Comparison of ENCODE assay signal across 10 mouse cellular contexts in the genomic region with DNA sequence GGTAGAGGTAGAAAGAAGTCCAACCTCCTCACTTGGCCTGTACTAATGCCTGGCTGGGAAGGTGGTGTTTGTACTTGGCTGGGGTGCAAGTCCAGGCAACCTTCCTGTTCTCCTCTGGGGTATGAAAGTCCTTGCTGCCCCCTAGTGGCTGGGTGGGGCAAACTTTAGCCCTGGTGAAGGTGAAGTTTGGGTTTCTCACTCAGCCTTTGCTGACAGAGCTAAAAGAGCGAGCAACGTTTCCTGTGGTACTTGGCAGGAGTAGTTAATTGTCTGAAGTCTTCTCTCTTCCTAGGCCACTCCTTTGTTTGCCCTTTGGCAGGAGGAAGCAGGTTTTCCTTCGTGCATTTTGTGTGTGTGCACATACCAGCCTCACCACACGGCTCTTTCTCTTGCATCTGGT. TPM values are rescaled to one million over a fixed set of nuclear protein-coding genes. Genes with fewer than 3 reads are reported as not detected.
DNase-seq lines count a peak whose midpoint lies in the region; ATAC-seq lines count a peak whose summit lies in the region.
"Had no signal": no experiment of that assay in that cellular context is flagged by ENCODE, and none has a peak within 500 bp of the region (broad histone marks: within the 10 kb centered on the region; RNA-seq: fewer than 3 reads in every experiment).

No protein-coding gene starts in this region.

- no peaks in the 10 kb centered on the region for H3K9me3 ChIP-seq in midbrain, embryonic 15.5 days
- H3K9me3 ChIP-seq: heart, embryonic 13.5 days; neural tube, embryonic 12.5 days had no signal

- 47% methylated on average over 4 of the region's 4 CpGs for WGBS in midbrain, embryonic 15.5 days

- no peaks in the 10 kb centered on the region for H3K36me3 ChIP-seq in midbrain, embryonic 15.5 days (replicated peaks)
- H3K36me3 ChIP-seq: heart, embryonic 13.5 days; neural tube, embryonic 12.5 days had no signal

- DNase-seq in 3134 (ENCODE audit: extremely low read depth, insufficient read length, low spot score) = peak; percentile 14
- peak; percentile 85 for DNase-seq in B cell, adult 2 months
- peak; percentile 75 for DNase-seq in adrenal gland, postnatal 10 days
- peak; percentile 48 to 51 for DNase-seq in gastrocnemius, postnatal 36 days
- DNase-seq in layer of hippocampus, postnatal 10 days (ENCODE audit: low spot score in 2 of 2) = peak; percentile 41 to 47
- peak; percentile 57 for DNase-seq in testis, postnatal 10 days (ENCODE audit: low spot score)

- peaks cover 13% of the 10 kb centered on the region for H3K4me1 ChIP-seq in midbrain, embryonic 15.5 days
- H3K4me1 ChIP-seq: neural tube, embryonic 12.5 days had no signal

- intact Hi-C loops in gastrocnemius, postnatal 36 days (cut with DNase I) = loop anchor here (1.0 kb wide), 1 partner anchor 69 kb away; no protein-coding TSS in a partner anchor

- peak; percentile 50 for ATAC-seq in megakaryocyte-erythroid progenitor cell, adult 5-6 weeks (replicated peaks; ENCODE audit: low FRiP score, low TSS enrichment, poor library complexity, severe bottlenecking)
- no peak for ATAC-seq in midbrain, embryonic 15.5 days (replicated peaks)

- H3K4me2 ChIP-seq in midbrain, embryonic 15.5 days = no peak overlapping the region
- H3K4me2 ChIP-seq: heart, embryonic 13.5 days; neural tube, embryonic 12.5 days had no signal

- no peak overlapping the region for H3K9ac ChIP-seq in midbrain, embryonic 15.5 days
- H3K9ac ChIP-seq: heart, embryonic 13.5 days; neural tube, embryonic 12.5 days had no signal

- no peak overlapping the region for H3K27ac ChIP-seq in midbrain, embryonic 15.5 days
- H3K27ac ChIP-seq: heart, embryonic 13.5 days; neural tube, embryonic 12.5 days had no signal

- no peaks in the 10 kb centered on the region for H3K27me3 ChIP-seq in midbrain, embryonic 15.5 days (replicated peaks)
- H3K27me3 ChIP-seq: neural tube, embryonic 12.5 days had no signal

- H3K4me3 ChIP-seq in midbrain, embryonic 15.5 days = no peak overlapping the region
- H3K4me3 ChIP-seq: heart, embryonic 13.5 days; neural tube, embryonic 12.5 days had no signal

RNA-seq across cellular contexts. Expression of gene Pigh, which starts 3.1 kb away (rescaled TPM):
- total RNA-seq in adrenal gland, postnatal 10 days (2021) = 1 to 10 TPM; 7.1 to 9.5 TPM
- total RNA-seq in gastrocnemius, postnatal 36 days (2021) = 1 to 10 TPM; 1.5 to 2.0 TPM
- 10 to 100 TPM in 1 of 2 experiments, 1 to 10 TPM in 1; 9.9 to 10.8 TPM for total RNA-seq in layer of hippocampus, postnatal 10 days (2021)
- 6.8 and 11.0 TPM in 2 replicates for total RNA-seq in megakaryocyte-erythroid progenitor cell, adult 5-6 weeks (2014; fragmentation: Nextera tagmentation)
- total RNA-seq in megakaryocyte-erythroid progenitor cell, adult 5-6 weeks (2017) = 12.7 and 13.0 TPM in 2 replicates
- 21.7 and 22.9 TPM in 2 replicates for polyA plus RNA-seq in midbrain, embryonic 15.5 days (2015; fragmentation: Nextera tagmentation; extraction: Ambion mirVana)

RNA-seq across cellular contexts. Expression of gene Arg2, which starts 38.0 kb away (rescaled TPM):
- under 1 TPM; 0.48 TPM for total RNA-seq in adrenal gland, postnatal 10 days (2021)
- not detected for total RNA-seq in gastrocnemius, postnatal 36 days (2021)
- total RNA-seq in layer of hippocampus, postnatal 10 days (2021) = 10 to 100 TPM; 10.4 to 11.4 TPM
- not detected in 2 replicates for total RNA-seq in megakaryocyte-erythroid progenitor cell, adult 5-6 weeks (2014; fragmentation: Nextera tagmentation)
- not detected in 2 replicates for total RNA-seq in megakaryocyte-erythroid progenitor cell, adult 5-6 weeks (2017)
- 28.5 and 29.6 TPM in 2 replicates for polyA plus RNA-seq in midbrain, embryonic 15.5 days (2015; fragmentation: Nextera tagmentation; extraction: Ambion mirVana)

Comparison
In these comparisons a context has a peak if more than half of its experiments do, and no peak if none do; other contexts are left out.
1. DNase-seq: peak in every context shown above with its lines; median percentile 85 in B cell, adult 2 months; 75 in adrenal gland, postnatal 10 days; 57 in testis, postnatal 10 days; 50 in gastrocnemius, postnatal 36 days; 44 in layer of hippocampus, postnatal 10 days; 14 in 3134.
2. RNA of gene Arg2, which starts 38.0 kb away (total RNA-seq): 10.4 to 11.4 TPM in layer of hippocampus, postnatal 10 days; 0.48 TPM in adrenal gland, postnatal 10 days, not detected in gastrocnemius, postnatal 36 days and not detected in megakaryocyte-erythroid progenitor cell, adult 5-6 weeks; every median in the first group is over 4 times any median in the second.